Mouse (Mus musculus) stomach, postnatal 0 days (tissue): Measurements from ENCODE around the gene Habp4.

Experiments
- CTCF ChIP-seq: IDR thresholded peaks from 2 replicates; pipeline ENCODE4 v1.5.1; 2016; ENCODE audit warnings: antibody characterized with exemption, low read depth, mild to moderate bottlenecking, moderate library complexity
- EP300 ChIP-seq: optimal IDR thresholded peaks from 2 replicates; pipeline ENCODE3; 2016; ENCODE audit warnings: antibody characterized with exemption

DNA sequence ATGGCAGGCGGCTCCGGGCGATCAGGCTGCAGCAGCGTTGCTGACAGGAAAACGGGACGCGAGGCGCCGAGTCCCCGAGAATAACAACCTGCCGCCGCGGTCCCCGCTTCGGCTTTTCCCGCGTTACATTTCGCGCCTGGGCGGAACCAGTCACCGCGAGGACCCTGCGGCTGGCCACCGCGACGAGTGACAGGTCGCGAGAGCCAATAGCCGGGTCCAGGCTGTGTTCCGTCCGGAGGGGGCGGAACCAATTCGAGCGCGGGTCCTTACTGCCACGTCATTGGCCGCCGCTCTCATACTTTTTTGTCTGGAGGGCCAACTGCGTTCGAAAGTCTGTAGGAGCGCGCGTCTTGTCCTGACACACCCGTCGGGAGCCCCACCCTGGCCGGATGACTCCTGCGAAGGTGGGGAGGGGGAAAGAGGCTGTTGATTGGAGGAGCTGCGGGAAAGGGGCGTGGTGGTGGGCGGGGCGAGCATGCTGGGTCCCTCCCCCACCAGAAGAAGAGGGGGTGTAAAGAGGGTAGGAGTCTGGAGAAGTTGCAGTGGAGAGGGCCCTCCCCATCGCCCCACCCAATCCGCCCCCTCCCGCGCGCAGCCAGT is 8.4 kb upstream of the Habp4 start, which contains the start of gene Zfp367:
- TF ChIP-seq EP300 (no peak), CTCF (no peak)
